Mouse (Mus musculus) kidney, adult 11 months (tissue): Measurements from ENCODE around the gene Ube2l6.

Source experiments
- DNase-seq: peaks from one replicate; pipeline ENCODE4 v3.0.0; 2022

The Ube2l6 gene

GRCm38 (mm10) chr2:84838993-84839980 is 40.7 kb downstream of the Ube2l6 start:
- no peak for DNase-seq

GRCm38 (mm10) chr2:84840016-84840747 is 41.6 kb downstream of the Ube2l6 start:
- DNase-seq, result peak; percentile 43

DNA sequence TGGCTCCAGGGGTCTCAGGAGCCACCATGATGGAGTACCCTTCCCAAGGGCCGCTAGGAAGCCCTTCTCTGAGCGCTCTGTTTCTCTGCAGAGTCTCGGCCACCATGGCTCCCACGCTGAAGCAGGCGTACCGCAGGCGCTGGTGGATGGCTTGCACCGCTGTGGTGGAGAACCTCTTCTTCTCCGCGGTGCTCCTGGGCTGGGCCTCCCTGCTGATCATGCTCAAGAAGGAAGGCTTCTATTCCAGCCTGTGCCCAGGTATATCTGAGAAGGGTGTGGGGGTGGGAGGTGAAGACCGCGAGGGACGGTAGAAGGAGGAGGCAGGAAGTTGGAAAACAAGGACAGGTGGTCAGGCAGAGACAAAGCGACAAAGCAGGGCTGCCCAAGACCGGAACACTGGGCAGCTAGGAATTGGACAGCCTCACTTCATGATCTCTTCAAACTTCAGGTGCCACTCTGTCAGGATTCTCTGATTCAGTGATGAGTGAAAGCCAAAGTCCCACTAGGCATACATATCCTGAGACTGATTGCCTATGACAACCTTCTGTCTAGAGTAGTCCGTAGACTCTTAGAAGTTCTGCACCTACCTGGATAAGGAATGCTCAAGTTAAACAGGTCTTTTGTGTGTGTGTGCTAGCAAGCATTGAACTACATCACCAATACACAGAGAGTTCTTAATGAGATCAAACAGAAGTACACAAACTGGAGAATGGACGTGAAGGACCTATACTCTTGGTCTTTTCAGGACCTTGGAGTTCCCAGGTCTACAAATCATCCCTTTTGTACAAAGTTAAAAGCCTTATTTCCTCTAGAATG is 42.3 kb downstream of the Ube2l6 start:
- DNase-seq, result no peak

DNA sequence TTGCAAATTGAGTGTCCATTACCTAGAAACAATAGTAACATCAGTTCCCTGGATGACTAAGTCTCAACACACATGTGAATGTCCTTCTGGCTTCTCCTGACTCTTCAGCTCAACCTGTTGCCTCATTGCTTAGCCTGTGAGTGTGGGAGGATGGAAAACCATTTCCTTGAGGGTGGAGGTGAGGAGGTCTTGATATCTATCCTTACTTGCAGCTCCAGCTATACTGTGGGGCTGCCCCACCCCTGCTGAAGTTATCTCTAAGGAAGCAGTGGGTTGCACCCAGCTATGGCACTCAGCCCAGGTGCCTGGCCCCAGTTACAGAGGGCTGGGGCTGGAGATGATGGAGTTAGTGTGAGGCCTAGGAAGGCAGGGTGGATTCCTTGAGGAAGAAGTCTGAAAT is 43.3 kb downstream of the Ube2l6 start:
- DNase-seq, result no peak

DNA sequence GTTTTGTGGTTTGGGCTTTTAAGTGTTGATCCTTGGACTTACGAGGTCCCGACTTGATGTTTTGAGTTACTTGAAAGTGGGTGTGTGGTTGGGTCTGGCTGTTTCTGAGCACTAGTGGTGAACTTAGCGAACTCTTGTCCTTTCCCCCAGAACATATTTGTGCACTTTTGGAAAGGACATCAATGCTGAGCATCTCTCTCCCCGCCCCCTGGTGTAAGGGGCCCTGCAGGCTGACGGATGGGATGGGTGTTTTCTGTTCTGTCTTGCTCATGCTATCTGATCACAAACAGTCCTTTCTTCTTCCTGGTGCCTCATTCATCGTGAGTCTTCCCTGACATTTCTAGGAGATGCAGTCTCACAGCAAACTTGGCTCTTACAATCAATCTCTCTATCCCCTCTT is 45.0 kb downstream of the Ube2l6 start:
- no peak for DNase-seq

DNA sequence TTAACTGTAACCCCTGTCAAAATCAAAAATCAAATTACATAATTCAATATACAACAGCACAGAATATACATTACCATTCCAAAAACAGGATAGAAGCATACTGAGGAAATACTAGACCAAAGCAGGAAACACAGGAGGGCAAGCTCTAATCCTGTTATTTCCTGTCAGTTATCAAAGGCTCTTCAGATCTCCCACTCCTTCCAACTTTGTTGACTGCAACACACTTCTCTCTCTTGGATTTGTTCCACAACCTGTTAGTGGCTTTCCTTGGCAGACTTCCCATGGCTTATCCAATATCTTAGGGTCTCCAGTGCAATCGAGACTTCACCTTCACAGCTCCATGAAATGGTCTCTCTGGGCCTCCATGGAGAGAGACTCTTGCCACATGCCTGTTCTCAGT is 46.6 kb downstream of the Ube2l6 start:
- no peak for DNase-seq

- DNase-seq, result no peak
These were observed 51.9 kb downstream of the Ube2l6 start for GRCm38 (mm10) chr2:84850407-84851129.

- DNase-seq, result peak; percentile 84
These were observed 52.8 kb downstream of the Ube2l6 start for GRCm38 (mm10) chr2:84851130-84852040.

DNA sequence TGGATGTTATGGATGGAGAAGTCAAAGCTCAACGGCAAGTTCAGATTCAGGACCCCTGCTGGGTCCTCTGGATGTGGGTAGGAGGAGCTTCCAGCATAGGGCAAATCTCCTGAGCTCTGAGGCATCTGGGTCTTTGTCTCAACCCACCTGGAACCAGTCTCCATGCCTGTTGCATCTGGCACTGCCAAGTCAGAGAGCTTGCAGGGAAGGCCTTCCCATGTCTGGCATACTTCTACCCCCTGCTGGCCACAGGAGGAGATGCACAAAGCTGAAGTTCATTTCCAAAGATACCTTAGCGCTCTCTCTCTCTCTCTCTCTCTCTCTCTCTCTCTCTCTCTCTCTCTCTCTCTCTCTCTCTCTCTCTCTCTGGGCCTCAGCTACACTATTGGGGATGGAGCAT is 57.1 kb downstream of the Ube2l6 start:
- DNase-seq, result peak; percentile 37

- no peak for DNase-seq
These were observed 59.9 kb downstream of the Ube2l6 start for GRCm38 (mm10) chr2:84858551-84858950.
